16 mouse cellular contexts compared by ENCODE assay signal in genomic region chr8:106343471-106343870, GRCm38 (mm10). TPM values are rescaled to one million over a fixed set of nuclear protein-coding genes. Genes with fewer than 3 reads are reported as not detected.
"Had no signal": no experiment of that assay in that cellular context is flagged by ENCODE, and none has a peak within 500 bp of the region (broad histone marks: within the 10 kb centered on the region; RNA-seq: fewer than 3 reads in every experiment).

No protein-coding gene starts in this region.

- DNase-seq: lung, adult 2 months; lung, postnatal 14 days; lung, postnatal 36 days; right cerebral cortex, postnatal 14 days; thymus, adult 18-20 months; thymus, postnatal 14 days; thymus, postnatal 36 days had no signal

- H3K36me3 ChIP-seq: lung, embryonic 15.5 days; midbrain, embryonic 13.5 days; midbrain, embryonic 15.5 days; neural tube, embryonic 12.5 days had no signal

- H3K9ac ChIP-seq: lung, embryonic 15.5 days; midbrain, embryonic 13.5 days; midbrain, embryonic 15.5 days; neural tube, embryonic 12.5 days had no signal

- H3K27ac ChIP-seq: lung, embryonic 15.5 days; macrophage; midbrain, embryonic 13.5 days; midbrain, embryonic 15.5 days; neural tube, embryonic 12.5 days had no signal

- H3K27me3 ChIP-seq: lung, embryonic 15.5 days; midbrain, embryonic 13.5 days; midbrain, embryonic 15.5 days; neural tube, embryonic 12.5 days had no signal

- ATAC-seq: lung, postnatal 0 days; midbrain, embryonic 13.5 days; midbrain, embryonic 15.5 days had no signal

- H3K4me2 ChIP-seq: lung, embryonic 15.5 days; midbrain, embryonic 11.5 days; midbrain, embryonic 13.5 days; midbrain, embryonic 15.5 days; neural tube, embryonic 12.5 days had no signal

- H3K9me3 ChIP-seq: lung, embryonic 15.5 days; megakaryocyte, embryonic 14.5 days; midbrain, embryonic 13.5 days; midbrain, embryonic 15.5 days; neural tube, embryonic 12.5 days had no signal

- H3K4me3 ChIP-seq: lung, embryonic 15.5 days; megakaryocyte, embryonic 14.5 days; midbrain, embryonic 13.5 days; midbrain, embryonic 15.5 days; neural tube, embryonic 12.5 days had no signal

RNA-seq across cellular contexts. Expression of gene Smpd3, which starts 5.7 kb away (rescaled TPM):
- total RNA-seq: megakaryocyte progenitor cell, adult 5-6 weeks had no signal
